Mouse (Mus musculus): Measurements from ENCODE around the gene Frem1. TPM values are rescaled to one million over a fixed set of nuclear protein-coding genes. Genes with fewer than 3 reads are reported as not detected.

The Frem1 gene
- polyA plus RNA-seq (2011; ENCODE audit: insufficient read depth, insufficient read length, low replicate concordance, missing spikeins), result 0.37 TPM in 1 of 2 replicates, not detected in the other

GRCm38 (mm10) chr4:83051634-83052577, at the start of gene Frem1:
Gene Frem1 (minus strand): TSS chr4:83052339.
- Histone ChIP-seq H3K4me3 (replicated peaks; ENCODE audit: control insufficient read depth, low read depth, low read length) (no peak within 1 kb of the TSS), H3K4me1 (ENCODE audit: control insufficient read depth, insufficient read depth, low read length) (no peaks in the 10 kb centered on the region), H3K27ac (ENCODE audit: control insufficient read depth, insufficient read depth, low read depth, low read length, poor library complexity) (no peak within 1 kb of the TSS)
- 15% methylated on average over 24 of the region's 24 CpGs for WGBS
- TF ChIP-seq CTCF (IDR thresholded peaks at IDR 0.05; ENCODE audit: control insufficient read depth, insufficient read depth, low read length), result no peak
- TF ChIP-seq POLR2A (IDR thresholded peaks at IDR 0.05; ENCODE audit: borderline replicate concordance, control insufficient read depth, low read depth, low read length), result no peak

- Histone ChIP-seq H3K27ac (ENCODE audit: control insufficient read depth, insufficient read depth, low read depth, low read length, poor library complexity) (no peak overlapping the region), H3K4me3 (replicated peaks; ENCODE audit: control insufficient read depth, low read depth, low read length) (no peak overlapping the region), H3K4me1 (ENCODE audit: control insufficient read depth, insufficient read depth, low read length) (no peaks in the 10 kb centered on the region)
- WGBS, result 81% methylated on average over 7 of the region's 7 CpGs
- TF ChIP-seq CTCF (IDR thresholded peaks at IDR 0.05; ENCODE audit: control insufficient read depth, insufficient read depth, low read length), result no peak
- no peak for TF ChIP-seq POLR2A (IDR thresholded peaks at IDR 0.05; ENCODE audit: borderline replicate concordance, control insufficient read depth, low read depth, low read length)
These were observed 46.9 kb upstream of the Frem1 start for GRCm38 (mm10) chr4:83099025-83099424.

- H3K27ac ChIP-seq (ENCODE audit: control insufficient read depth, insufficient read depth, low read depth, low read length, poor library complexity), result no peak overlapping the region
- 76% methylated on average over 2 of the region's 2 CpGs for WGBS
- H3K4me1 ChIP-seq (ENCODE audit: control insufficient read depth, insufficient read depth, low read length), result no peaks in the 10 kb centered on the region
- no peak overlapping the region for H3K4me3 ChIP-seq (replicated peaks; ENCODE audit: control insufficient read depth, low read depth, low read length)
- TF ChIP-seq POLR2A (IDR thresholded peaks at IDR 0.05; ENCODE audit: borderline replicate concordance, control insufficient read depth, low read depth, low read length) (no peak), CTCF (IDR thresholded peaks at IDR 0.05; ENCODE audit: control insufficient read depth, insufficient read depth, low read length) (no peak)
These were observed 41.8 kb upstream of the Frem1 start for GRCm38 (mm10) chr4:83093941-83094340.

- no peak overlapping the region for H3K4me3 ChIP-seq (replicated peaks; ENCODE audit: control insufficient read depth, low read depth, low read length)
- WGBS, result 63% methylated on average over 6 of the region's 6 CpGs
- H3K27ac ChIP-seq (ENCODE audit: control insufficient read depth, insufficient read depth, low read depth, low read length, poor library complexity), result no peak overlapping the region
- H3K4me1 ChIP-seq (ENCODE audit: control insufficient read depth, insufficient read depth, low read length), result no peaks in the 10 kb centered on the region
- TF ChIP-seq CTCF (IDR thresholded peaks at IDR 0.05; ENCODE audit: control insufficient read depth, insufficient read depth, low read length) (no peak), POLR2A (IDR thresholded peaks at IDR 0.05; ENCODE audit: borderline replicate concordance, control insufficient read depth, low read depth, low read length) (no peak)
These were observed 38.7 kb upstream of the Frem1 start for GRCm38 (mm10) chr4:83090691-83091448.

GRCm38 (mm10) chr4:83080364-83081174, 28.4 kb upstream of the Frem1 start:
- 32% methylated on average over 13 of the region's 13 CpGs for WGBS
- no peaks in the 10 kb centered on the region for H3K4me1 ChIP-seq (ENCODE audit: control insufficient read depth, insufficient read depth, low read length)
- TF ChIP-seq CTCF (IDR thresholded peaks at IDR 0.05; ENCODE audit: control insufficient read depth, insufficient read depth, low read length) (no peak), POLR2A (IDR thresholded peaks at IDR 0.05; ENCODE audit: borderline replicate concordance, control insufficient read depth, low read depth, low read length) (no peak)
- H3K27ac ChIP-seq (ENCODE audit: control insufficient read depth, insufficient read depth, low read depth, low read length, poor library complexity), result no peak overlapping the region
- no peak overlapping the region for H3K4me3 ChIP-seq (replicated peaks; ENCODE audit: control insufficient read depth, low read depth, low read length)

- no peak overlapping the region for H3K27ac ChIP-seq (ENCODE audit: control insufficient read depth, insufficient read depth, low read depth, low read length, poor library complexity)
- no peak for TF ChIP-seq POLR2A (IDR thresholded peaks at IDR 0.05; ENCODE audit: borderline replicate concordance, control insufficient read depth, low read depth, low read length)
- TF ChIP-seq CTCF (IDR thresholded peaks at IDR 0.05; ENCODE audit: control insufficient read depth, insufficient read depth, low read length), result no peak
- WGBS, result 82% methylated on average over 6 of the region's 6 CpGs
- H3K4me1 ChIP-seq (ENCODE audit: control insufficient read depth, insufficient read depth, low read length), result no peaks in the 10 kb centered on the region
- no peak overlapping the region for H3K4me3 ChIP-seq (replicated peaks; ENCODE audit: control insufficient read depth, low read depth, low read length)
These were observed 12.1 kb upstream of the Frem1 start for GRCm38 (mm10) chr4:83064191-83064590.

GRCm38 (mm10) chr4:83061564-83061963, 9.4 kb upstream of the Frem1 start:
- Histone ChIP-seq H3K4me3 (replicated peaks; ENCODE audit: control insufficient read depth, low read depth, low read length) (no peak overlapping the region), H3K27ac (ENCODE audit: control insufficient read depth, insufficient read depth, low read depth, low read length, poor library complexity) (no peak overlapping the region), H3K4me1 (ENCODE audit: control insufficient read depth, insufficient read depth, low read length) (no peaks in the 10 kb centered on the region)
- 2% methylated on average over 2 of the region's 2 CpGs for WGBS
- no peak for TF ChIP-seq POLR2A (IDR thresholded peaks at IDR 0.05; ENCODE audit: borderline replicate concordance, control insufficient read depth, low read depth, low read length)
- no peak for TF ChIP-seq CTCF (IDR thresholded peaks at IDR 0.05; ENCODE audit: control insufficient read depth, insufficient read depth, low read length)

Data from bone marrow, adult 2 months (tissue).